Mouse (Mus musculus) neural tube, embryonic 11.5 days (tissue): ENCODE measurements at regions not wholly inside any gene's neighbourhood (a gene's known extent, or its start where the extent isn't known, plus 50 kb on each side); places are given as distances from the start of the nearest gene placed in this dataset.

ENCODE experiments used
- ATAC-seq: fragments of 200-750 bp; cut with Nextera tagmentation; 2 replicates; pipeline ENCODE4 v1.8.0; 2017; ENCODE audit warnings: moderate number of reproducible peaks, mild to moderate bottlenecking, moderate TSS enrichment, moderate library complexity; ENCODE audit not compliant: insufficient read depth, low FRiP score, low TSS enrichment
- DNase-seq: peaks from one replicate; pipeline ENCODE4 v3.0.0-alpha.2; 2015; ENCODE audit warnings: low spot score
- H3K27ac ChIP-seq: fragments of 300-500 bp; sonication (generic); 2 replicates; pipeline ENCODE4 v1.5.1; 2014; ENCODE audit warnings: low read depth, mild to moderate bottlenecking, low read length
- H3K27me3 ChIP-seq: fragments of 300-500 bp; sonication (generic); 2 replicates; pipeline ENCODE4 v1.6.1; 2014; ENCODE audit warnings: mild to moderate bottlenecking, low read length, mixed read lengths; ENCODE audit not compliant: control insufficient read depth, insufficient read depth
- H3K36me3 ChIP-seq: fragments of 300-500 bp; sonication (generic); 2 replicates; pipeline ENCODE4 v1.6.1; 2014; ENCODE audit warnings: mild to moderate bottlenecking, low read length, moderate library complexity, mixed read lengths; ENCODE audit not compliant: control insufficient read depth, insufficient read depth
- H3K4me1 ChIP-seq: fragments of 300-500 bp; sonication (generic); 2 replicates; pipeline ENCODE4 v1.6.1; 2014; ENCODE audit warnings: low read length, mixed read lengths; ENCODE audit not compliant: control insufficient read depth, insufficient read depth
- H3K4me2 ChIP-seq: fragments of 300-500 bp; sonication (generic); 2 replicates; pipeline ENCODE4 v1.6.1; 2014; ENCODE audit warnings: low read depth, mild to moderate bottlenecking, moderate library complexity
- H3K4me3 ChIP-seq: fragments of 300-500 bp; sonication (generic); 2 replicates; pipeline ENCODE4 v1.5.1; 2014; ENCODE audit warnings: low read depth, low read length
- H3K9ac ChIP-seq: fragments of 300-500 bp; sonication (generic); 2 replicates; pipeline ENCODE4 v1.6.1; 2014; ENCODE audit warnings: mild to moderate bottlenecking, low read length
- H3K9me3 ChIP-seq: fragments of 300-500 bp; sonication (generic); 2 replicates; pipeline ENCODE4 v1.6.1; 2016; ENCODE audit warnings: low read length; ENCODE audit not compliant: control insufficient read depth
- WGBS: fragments of 180-500 bp; shearing (Covaris S2); extraction: QIAGEN DNeasy Blood & Tissue Kit; methylation state at CpG from one replicate; pipeline ENCODE4 v1.1.7; 2014; 5-methylcytosine and 5-hydroxymethylcytosine counted together

DNA sequence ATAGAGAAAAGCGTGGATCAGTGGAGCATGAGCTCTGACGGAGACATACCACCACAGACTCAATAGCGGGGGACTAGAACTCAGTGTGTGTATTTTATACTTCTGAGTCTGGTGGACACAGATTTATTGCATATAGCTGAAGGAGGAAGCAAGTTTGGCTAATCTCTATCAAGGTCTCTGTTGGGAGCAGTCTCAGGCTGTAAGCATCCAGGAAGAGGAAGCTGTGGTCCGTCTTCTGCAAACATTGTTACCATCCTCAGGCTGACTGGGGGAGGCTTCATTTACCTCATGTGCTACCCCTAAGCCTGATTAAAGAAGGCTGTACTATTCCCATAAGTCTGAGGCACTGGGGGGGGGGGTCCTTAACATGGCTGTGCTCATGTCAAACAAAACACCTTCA is 261.0 kb downstream of the Rnd3 start:
- DNase-seq = no peak
- no peak for ATAC-seq
- Histone ChIP-seq H3K9me3 (no peaks in the 10 kb centered on the region), H3K27ac (no peak overlapping the region), H3K9ac (no peak overlapping the region), H3K36me3 (no peaks in the 10 kb centered on the region), H3K4me2 (no peak overlapping the region), H3K4me1 (no peaks in the 10 kb centered on the region), H3K27me3 (no peaks in the 10 kb centered on the region), H3K4me3 (no peak overlapping the region)
- WGBS = 88% methylated on average over 4 of the region's 4 CpGs

DNA sequence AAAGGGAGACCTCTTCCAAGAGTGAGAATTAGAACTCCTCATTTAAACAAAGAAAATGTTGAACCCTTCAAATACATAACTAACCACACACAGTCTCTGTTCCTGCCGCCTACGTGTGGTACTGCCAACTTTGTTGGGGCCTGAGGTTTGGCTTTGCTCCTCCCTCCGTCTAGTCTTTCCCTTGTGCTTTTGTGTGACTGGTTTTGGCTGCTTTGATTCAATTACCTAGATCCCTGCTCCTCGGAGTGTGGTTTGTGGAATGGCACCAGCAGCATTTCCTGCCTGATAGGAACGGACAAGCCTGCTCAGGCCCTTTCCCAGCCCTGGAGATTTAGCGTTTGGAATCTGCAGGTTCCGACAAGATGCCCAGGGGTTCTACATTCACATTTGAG is 263.0 kb downstream of the Rnd3 start:
- DNase-seq = no peak
- Histone ChIP-seq H3K36me3 (no peaks in the 10 kb centered on the region), H3K27me3 (no peaks in the 10 kb centered on the region), H3K4me3 (no peak overlapping the region), H3K9ac (no peak overlapping the region), H3K4me1 (no peaks in the 10 kb centered on the region), H3K4me2 (no peak overlapping the region), H3K9me3 (no peaks in the 10 kb centered on the region), H3K27ac (no peak overlapping the region)
- no peak for ATAC-seq
- 60% methylated on average over 7 of the region's 7 CpGs for WGBS

DNA sequence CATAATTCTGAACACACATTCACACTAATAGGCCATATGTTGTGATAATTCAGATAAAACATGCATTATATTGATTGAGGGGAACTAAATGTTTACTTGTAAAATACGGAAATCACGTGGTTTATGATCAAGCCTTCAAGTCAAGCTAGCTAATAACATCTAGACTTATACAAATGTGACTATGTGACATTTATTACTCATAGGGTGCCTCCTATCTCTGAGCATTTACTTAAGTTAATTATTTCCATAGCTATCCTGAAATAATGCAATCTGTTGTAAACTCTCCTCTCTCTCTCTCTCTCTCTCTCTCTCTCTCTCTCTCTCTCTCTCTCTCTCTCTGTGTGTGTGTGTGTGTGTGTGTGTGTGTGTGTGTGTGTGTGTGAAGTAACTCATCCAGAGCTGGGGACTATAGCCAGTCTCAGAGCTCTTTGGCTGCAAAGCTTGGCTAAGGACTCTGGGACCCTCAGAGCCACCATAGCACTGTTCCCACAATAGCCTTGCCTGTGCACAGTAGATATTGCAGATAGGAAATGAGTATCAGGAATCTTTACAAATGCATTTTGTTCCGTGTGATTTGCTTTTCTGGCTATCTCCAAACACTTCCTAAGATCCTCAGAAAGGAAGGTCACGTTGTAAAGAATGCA is 263.5 kb downstream of the Rnd3 start:
- no peaks in the 10 kb centered on the region for H3K36me3 ChIP-seq
- no peaks in the 10 kb centered on the region for H3K27me3 ChIP-seq
- DNase-seq (no peak), ATAC-seq (no peak)
- no peak overlapping the region for H3K9ac ChIP-seq
- no peak overlapping the region for H3K27ac ChIP-seq
- H3K9me3 ChIP-seq = no peaks in the 10 kb centered on the region
- 85% methylated on average over 4 of the region's 4 CpGs for WGBS
- H3K4me1 ChIP-seq = no peaks in the 10 kb centered on the region
- H3K4me3 ChIP-seq = no peak overlapping the region
- H3K4me2 ChIP-seq = no peak overlapping the region

DNA sequence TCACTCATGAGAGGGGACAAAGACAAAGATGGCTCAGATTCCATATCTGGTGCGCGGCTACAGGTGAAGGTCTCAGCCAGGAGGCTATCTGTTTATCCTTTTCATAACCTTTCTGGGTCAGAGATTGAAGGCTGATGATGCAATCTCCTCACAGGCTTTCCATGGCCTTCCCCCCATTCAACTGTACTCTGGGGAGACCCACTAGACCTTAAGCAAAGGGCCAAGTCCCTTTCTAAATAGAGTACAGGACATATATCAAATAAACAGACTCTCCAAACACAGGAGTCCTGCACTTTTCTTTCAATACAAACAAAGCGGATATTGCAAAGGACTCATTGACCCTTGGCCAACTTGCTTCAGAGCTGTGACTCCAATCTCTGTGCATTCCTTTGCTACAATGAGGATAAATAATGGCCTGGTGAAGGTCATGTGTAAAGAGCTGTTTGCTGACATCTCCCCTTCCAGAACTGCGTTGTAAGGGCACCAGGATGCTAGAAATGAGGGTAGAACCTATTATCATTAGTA is 267.3 kb downstream of the Rnd3 start:
- Histone ChIP-seq H3K4me1 (no peaks in the 10 kb centered on the region), H3K9ac (no peak overlapping the region), H3K4me3 (no peak overlapping the region), H3K36me3 (no peaks in the 10 kb centered on the region), H3K4me2 (no peak overlapping the region), H3K27ac (no peak overlapping the region), H3K27me3 (no peaks in the 10 kb centered on the region), H3K9me3 (no peaks in the 10 kb centered on the region)
- 75% methylated on average over 4 of the region's 4 CpGs for WGBS
- DNase-seq = no peak
- ATAC-seq = no peak

DNA sequence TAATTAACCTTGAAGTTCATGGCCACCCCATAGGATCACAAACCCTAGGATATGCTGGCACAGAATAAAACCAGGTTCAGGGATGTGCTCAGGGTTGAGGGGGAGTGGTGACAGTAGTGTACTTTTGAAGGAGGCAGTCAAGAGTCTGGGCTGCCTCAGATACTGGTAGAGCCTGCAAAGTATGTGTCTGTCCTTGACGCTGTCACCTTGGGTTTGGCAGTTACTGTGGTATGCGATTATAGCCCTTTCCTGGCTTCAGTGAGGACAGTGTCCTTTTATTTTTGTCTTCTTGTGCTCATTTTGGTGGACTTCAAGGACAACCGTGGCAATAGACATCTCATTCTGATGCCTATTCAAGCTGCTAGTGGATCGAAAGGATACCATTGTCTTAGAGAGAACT is 268.1 kb downstream of the Rnd3 start:
- Histone ChIP-seq H3K36me3 (no peaks in the 10 kb centered on the region), H3K4me1 (no peaks in the 10 kb centered on the region), H3K9ac (no peak overlapping the region), H3K27ac (no peak overlapping the region), H3K9me3 (no peaks in the 10 kb centered on the region), H3K4me2 (no peak overlapping the region), H3K4me3 (no peak overlapping the region), H3K27me3 (no peaks in the 10 kb centered on the region)
- WGBS = 93% methylated on average over 4 of the region's 4 CpGs
- no peak for ATAC-seq
- DNase-seq = no peak

DNA sequence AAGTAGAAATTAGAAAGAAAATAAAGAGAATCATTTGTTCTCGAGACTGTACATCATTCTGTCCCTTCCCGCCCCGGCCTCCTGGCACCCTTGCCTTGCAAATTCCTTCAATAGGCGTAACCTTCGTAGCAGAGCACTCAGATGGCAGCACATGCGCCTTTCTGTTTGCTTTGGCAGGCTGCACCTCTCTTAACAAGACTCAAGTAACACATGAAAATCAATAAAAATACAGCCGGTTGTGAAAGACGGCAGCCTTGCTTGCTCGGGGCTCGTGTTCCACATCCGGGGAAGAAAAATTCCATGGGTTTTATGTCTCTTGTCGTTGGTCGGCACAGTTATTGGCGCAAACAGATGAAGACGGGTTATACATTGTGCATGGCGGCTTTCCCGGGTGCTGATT is 271.2 kb downstream of the Rnd3 start:
- Histone ChIP-seq H3K4me1 (no peaks in the 10 kb centered on the region), H3K27me3 (no peaks in the 10 kb centered on the region), H3K9ac (no peak overlapping the region), H3K27ac (no peak overlapping the region), H3K9me3 (no peaks in the 10 kb centered on the region), H3K4me2 (no peak overlapping the region), H3K36me3 (no peaks in the 10 kb centered on the region), H3K4me3 (no peak overlapping the region)
- DNase-seq (no peak), ATAC-seq (no peak)
- 84% methylated on average over 17 of the region's 17 CpGs for WGBS

DNA sequence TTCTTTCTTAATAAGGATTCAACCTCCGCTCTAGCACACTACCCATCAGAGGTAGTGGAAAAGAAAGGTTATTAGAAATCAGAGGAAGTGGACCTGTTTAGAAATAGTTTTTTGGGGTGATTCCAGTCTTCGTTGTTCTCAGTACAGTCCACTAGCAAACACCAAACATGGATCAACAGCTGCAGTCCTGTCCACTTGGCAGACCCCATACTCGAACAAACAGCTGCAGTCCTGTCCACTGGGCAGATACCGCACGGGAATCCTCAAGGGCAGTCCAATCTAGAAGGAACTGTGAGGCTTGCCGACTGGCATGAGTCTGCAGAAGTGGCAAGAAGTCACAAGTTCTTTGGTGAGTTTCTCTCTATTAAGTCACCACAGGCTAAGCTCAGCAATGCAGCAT is 273.8 kb downstream of the Rnd3 start:
- H3K27me3 ChIP-seq = no peaks in the 10 kb centered on the region
- no peak for ATAC-seq
- no peak overlapping the region for H3K4me3 ChIP-seq
- no peaks in the 10 kb centered on the region for H3K9me3 ChIP-seq
- H3K4me1 ChIP-seq = no peaks in the 10 kb centered on the region
- no peak for DNase-seq
- H3K4me2 ChIP-seq = no peak overlapping the region
- H3K9ac ChIP-seq = no peak overlapping the region
- no peaks in the 10 kb centered on the region for H3K36me3 ChIP-seq
- WGBS = 90% methylated on average over 6 of the region's 6 CpGs
- H3K27ac ChIP-seq = no peak overlapping the region

DNA sequence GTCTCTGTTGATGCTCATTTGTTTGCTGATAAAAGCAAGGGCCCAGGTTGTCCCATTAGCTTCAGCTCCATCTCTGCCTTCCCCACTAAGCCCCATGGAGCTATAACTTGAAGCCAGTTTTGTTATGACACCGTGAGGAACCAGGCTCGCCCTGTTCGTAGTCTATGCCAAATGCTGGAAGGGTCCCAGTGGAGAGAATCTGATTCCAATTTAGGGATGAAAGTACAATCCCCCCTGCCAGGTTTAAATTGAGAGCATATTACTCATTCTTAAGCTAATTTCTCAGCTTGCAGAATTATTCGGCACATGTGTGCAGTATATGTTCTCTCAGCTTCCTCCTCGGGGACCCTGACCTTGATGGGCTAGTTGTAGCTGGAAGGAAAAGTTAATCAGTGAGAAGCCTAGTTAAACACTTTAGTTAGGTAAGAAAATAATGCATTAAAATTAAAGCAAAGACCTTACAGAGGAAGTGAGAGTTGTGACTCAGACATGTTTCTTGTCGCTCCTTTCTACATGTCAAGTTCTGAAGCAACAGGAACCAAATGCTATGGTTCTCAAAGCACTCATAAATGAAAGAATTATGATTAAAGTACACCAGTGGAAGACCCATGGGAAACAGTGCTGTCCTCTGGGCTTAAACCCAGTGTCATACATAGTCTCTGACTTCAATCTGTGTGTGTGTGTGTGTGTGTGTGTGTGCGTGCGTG is 295.2 kb downstream of the Rnd3 start:
- no peaks in the 10 kb centered on the region for H3K36me3 ChIP-seq
- H3K9ac ChIP-seq = no peak overlapping the region
- ATAC-seq (no peak), DNase-seq (no peak)
- no peaks in the 10 kb centered on the region for H3K4me1 ChIP-seq
- WGBS = 76% methylated on average over 8 of the region's 8 CpGs
- H3K27me3 ChIP-seq = no peaks in the 10 kb centered on the region
- H3K27ac ChIP-seq = no peak overlapping the region
- no peaks in the 10 kb centered on the region for H3K9me3 ChIP-seq
- H3K4me2 ChIP-seq = no peak overlapping the region
- no peak overlapping the region for H3K4me3 ChIP-seq

DNA sequence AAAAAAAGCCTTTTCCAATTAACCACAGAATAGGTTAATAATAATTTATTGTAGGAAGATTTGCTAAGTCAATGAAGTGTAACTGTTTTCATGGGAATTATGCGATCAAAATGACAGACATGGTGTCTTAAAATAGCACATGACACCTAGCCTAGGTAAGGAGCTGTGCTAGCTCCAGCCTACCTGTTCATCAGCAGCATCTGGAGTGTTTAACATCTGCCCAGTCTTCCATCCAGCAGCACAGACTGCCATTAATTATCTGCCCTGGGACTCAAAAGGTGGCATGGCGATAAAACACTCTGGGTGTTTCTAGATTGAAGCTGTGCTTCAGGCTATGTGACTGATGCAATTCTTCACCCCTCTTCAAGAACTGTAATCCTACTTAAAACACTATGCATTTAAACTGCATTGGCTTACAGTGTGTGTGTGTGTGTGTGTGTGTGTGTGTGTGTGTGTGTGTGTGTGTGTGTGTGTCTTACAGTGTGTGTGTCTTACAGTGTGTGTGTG is 296.4 kb downstream of the Rnd3 start:
- no peaks in the 10 kb centered on the region for H3K27me3 ChIP-seq
- H3K4me3 ChIP-seq = no peak overlapping the region
- WGBS = 78% methylated on average over 2 of the region's 2 CpGs
- DNase-seq (no peak), ATAC-seq (no peak)
- no peak overlapping the region for H3K9ac ChIP-seq
- no peak overlapping the region for H3K4me2 ChIP-seq
- no peaks in the 10 kb centered on the region for H3K9me3 ChIP-seq
- H3K27ac ChIP-seq = no peak overlapping the region
- no peaks in the 10 kb centered on the region for H3K4me1 ChIP-seq
- H3K36me3 ChIP-seq = no peaks in the 10 kb centered on the region
